Mouse (Mus musculus) activated CD4-positive, CD25-positive, alpha-beta regulatory T cell, adult 4 months (primary cell): ENCODE data around the gene Dus2. TPM values are rescaled to one million over a fixed set of nuclear protein-coding genes. Genes with fewer than 3 reads are reported as not detected.

Experiments used
- ATAC-seq: one replicate; pipeline ENCODE4 v1.8.0; 2017
- polyA plus RNA-seq, 2 experiments: library from polyadenylated mRNA; unstranded; fragments of 100-300 nt; shearing (Covaris generic); gene quantifications; one replicate each; pipeline ENCODE4 v1.2.1; 2017

The Dus2 gene
- polyA plus RNA-seq, 2 experiments from 2014 or later = 25.7 to 28.8 TPM

- peak; percentile 40 for ATAC-seq
Observed at GRCm38 (mm10) chr8:106076612-106077011, 85.5 kb downstream of the Dus2 start.

- ATAC-seq = no peak
Observed at GRCm38 (mm10) chr8:106077452-106078067, 86.4 kb downstream of the Dus2 start.

GRCm38 (mm10) chr8:106102321-106102720, 111.2 kb downstream of the Dus2 start:
- ATAC-seq = no peak

Other genes starting within 250 kb of the Dus2 start
- 1 to 10 TPM; 1.8 to 4.3 TPM for gene Gfod2, start 232.7 kb upstream of the Dus2 start, polyA plus RNA-seq
- 1 to 10 TPM; 6.6 to 7.0 TPM for gene Ranbp10, start 164.0 kb upstream of the Dus2 start, polyA plus RNA-seq
- not detected for gene Tsnaxip1, start 163.6 kb upstream of the Dus2 start, polyA plus RNA-seq
- 10 to 100 TPM; 16.1 to 18.6 TPM for gene Cenpt, start 138.1 kb upstream of the Dus2 start, polyA plus RNA-seq
- 1 to 10 TPM; 7.0 to 7.4 TPM for gene Thap11, start 136.2 kb upstream of the Dus2 start, polyA plus RNA-seq
- gene Nutf2, start 130.8 kb upstream of the Dus2 start, polyA plus RNA-seq = 100 to 1,000 TPM in 1 of 2 experiments, 1 to 10 TPM in 1; 5.1 to 101 TPM
- gene Edc4, start 110.5 kb upstream of the Dus2 start, polyA plus RNA-seq = 10 to 100 TPM; 24.6 to 32.7 TPM
- 1 to 10 TPM in 1 of 2 experiments, not detected in 1; 1.3 TPM for gene Nrn1l, start 97.8 kb upstream of the Dus2 start, polyA plus RNA-seq
- 10 to 100 TPM in 1 of 2 experiments, 1 to 10 TPM in 1; 8.1 to 11.3 TPM for gene Pskh1, start 90.9 kb upstream of the Dus2 start, polyA plus RNA-seq
- gene Ctrl, start 57.5 kb upstream of the Dus2 start, polyA plus RNA-seq = 1 to 10 TPM; 3.2 to 3.3 TPM
- gene Psmb10, start 52.9 kb upstream of the Dus2 start, polyA plus RNA-seq = 100 to 1,000 TPM; 368 to 402 TPM
- under 1 TPM; 0.25 to 0.61 TPM for gene Lcat, start 48.0 kb upstream of the Dus2 start, polyA plus RNA-seq
- gene Slc12a4, start 25.2 kb upstream of the Dus2 start, polyA plus RNA-seq = 1 to 10 TPM; 3.8 to 8.1 TPM
- gene Dpep3, start 11.9 kb upstream of the Dus2 start, polyA plus RNA-seq = not detected
- gene Dpep2nb, start 14.6 kb downstream of the Dus2 start, polyA plus RNA-seq = not detected
- gene Ddx28, start 20.5 kb downstream of the Dus2 start, polyA plus RNA-seq = 10 to 100 TPM in 1 of 2 experiments, 1 to 10 TPM in 1; 9.7 to 12.1 TPM
- 10 to 100 TPM; 30.0 to 31.5 TPM for gene Nfatc3, start 67.5 kb downstream of the Dus2 start, polyA plus RNA-seq
- gene Esrp2, start 145.6 kb downstream of the Dus2 start, polyA plus RNA-seq = under 1 TPM in 1 of 2 experiments, not detected in 1; 0.20 TPM
- gene Pla2g15, start 159.1 kb downstream of the Dus2 start, polyA plus RNA-seq = 1 to 10 TPM; 1.9 to 4.0 TPM
- gene Slc7a6, start 177.5 kb downstream of the Dus2 start, polyA plus RNA-seq = 10 to 100 TPM; 26.2 to 33.6 TPM
- gene Slc7a6os, start 219.6 kb downstream of the Dus2 start, polyA plus RNA-seq = 10 to 100 TPM; 20.6 to 22.5 TPM
- 10 to 100 TPM; 19.5 to 31.6 TPM for gene Prmt7, start 219.6 kb downstream of the Dus2 start, polyA plus RNA-seq